Mouse (Mus musculus): Measurements from ENCODE around the gene Galnt3.

The Galnt3 gene

GRCm38 (mm10) chr2:66124591-66125271, at the start of gene Galnt3:
Gene Galnt3, minus strand, starts transcription at chr2:66124994.
- DNase-seq (ENCODE audit: low spot score in 2 of 2), result peak in 1 of 2 experiments; percentile 16

GRCm38 (mm10) chr2:66173134-66173533, 48.3 kb upstream of the Galnt3 start:
- no peak for DNase-seq (ENCODE audit: low spot score in 2 of 2)

- DNase-seq (ENCODE audit: low spot score in 2 of 2), result no peak
Observed at GRCm38 (mm10) chr2:66171643-66172042, 46.8 kb upstream of the Galnt3 start.

GRCm38 (mm10) chr2:66170721-66171120, 45.9 kb upstream of the Galnt3 start:
- DNase-seq (ENCODE audit: low spot score in 2 of 2), result no peak

GRCm38 (mm10) chr2:66165025-66165424, 40.2 kb upstream of the Galnt3 start:
- DNase-seq (ENCODE audit: low spot score in 2 of 2), result no peak

GRCm38 (mm10) chr2:66158140-66158915, 33.5 kb upstream of the Galnt3 start:
- DNase-seq (ENCODE audit: low spot score in 2 of 2), result no peak

GRCm38 (mm10) chr2:66151436-66151835, 26.6 kb upstream of the Galnt3 start:
- no peak for DNase-seq (ENCODE audit: low spot score in 2 of 2)

- DNase-seq (ENCODE audit: low spot score in 2 of 2), result no peak
Observed at GRCm38 (mm10) chr2:66150531-66150930, 25.7 kb upstream of the Galnt3 start.

GRCm38 (mm10) chr2:66148654-66149230, 23.9 kb upstream of the Galnt3 start:
- no peak for DNase-seq (ENCODE audit: low spot score in 2 of 2)

GRCm38 (mm10) chr2:66146473-66146872, 21.7 kb upstream of the Galnt3 start:
- no peak for DNase-seq (ENCODE audit: low spot score in 2 of 2)

GRCm38 (mm10) chr2:66144770-66145169, 20.0 kb upstream of the Galnt3 start:
- DNase-seq (ENCODE audit: low spot score in 2 of 2), result no peak

GRCm38 (mm10) chr2:66143284-66143683, 18.5 kb upstream of the Galnt3 start:
- DNase-seq (ENCODE audit: low spot score in 2 of 2), result no peak

GRCm38 (mm10) chr2:66142711-66143110, 17.9 kb upstream of the Galnt3 start:
- DNase-seq (ENCODE audit: low spot score in 2 of 2), result no peak

- no peak for DNase-seq (ENCODE audit: low spot score in 2 of 2)
Observed at GRCm38 (mm10) chr2:66142268-66142667, 17.5 kb upstream of the Galnt3 start.

GRCm38 (mm10) chr2:66140246-66140645, 15.5 kb upstream of the Galnt3 start:
- no peak for DNase-seq (ENCODE audit: low spot score in 2 of 2)

- DNase-seq (ENCODE audit: low spot score in 2 of 2), result no peak
Observed at GRCm38 (mm10) chr2:66131862-66132544, 7.2 kb upstream of the Galnt3 start.

- no peak for DNase-seq (ENCODE audit: low spot score in 2 of 2)
Observed at GRCm38 (mm10) chr2:66128941-66129340, 4.1 kb upstream of the Galnt3 start.

- DNase-seq (ENCODE audit: low spot score in 2 of 2), result no peak
Observed at GRCm38 (mm10) chr2:66127541-66127940, 2.7 kb upstream of the Galnt3 start.

GRCm38 (mm10) chr2:66126936-66127335, 2.1 kb upstream of the Galnt3 start:
- DNase-seq (ENCODE audit: low spot score in 2 of 2), result no peak

GRCm38 (mm10) chr2:66123756-66124589, 821 bp downstream of the Galnt3 start:
- DNase-seq (ENCODE audit: low spot score in 2 of 2), result peak in 1 of 2 experiments; percentile 3

- no peak for DNase-seq (ENCODE audit: low spot score in 2 of 2)
Observed at GRCm38 (mm10) chr2:66117686-66118085, 7.1 kb downstream of the Galnt3 start.
